Mouse (Mus musculus) layer of hippocampus, postnatal 36 days (tissue): Measurements from ENCODE around the gene Fam81a. TPM values are rescaled to one million over a fixed set of nuclear protein-coding genes. Genes with fewer than 3 reads are reported as not detected.

Experiments used
- DNase-seq, 2 experiments: peaks; one replicate each; pipeline ENCODE4 v3.0.0; 2022
- total RNA-seq, 2 experiments: library from RNA; stranded (reverse); gene quantifications; 2 replicates each; pipeline ENCODE4 v1.2.3; 2021

Gene Fam81a
- total RNA-seq, 2 experiments from 2014 or later: 91.2 to 97.8 TPM

DNA sequence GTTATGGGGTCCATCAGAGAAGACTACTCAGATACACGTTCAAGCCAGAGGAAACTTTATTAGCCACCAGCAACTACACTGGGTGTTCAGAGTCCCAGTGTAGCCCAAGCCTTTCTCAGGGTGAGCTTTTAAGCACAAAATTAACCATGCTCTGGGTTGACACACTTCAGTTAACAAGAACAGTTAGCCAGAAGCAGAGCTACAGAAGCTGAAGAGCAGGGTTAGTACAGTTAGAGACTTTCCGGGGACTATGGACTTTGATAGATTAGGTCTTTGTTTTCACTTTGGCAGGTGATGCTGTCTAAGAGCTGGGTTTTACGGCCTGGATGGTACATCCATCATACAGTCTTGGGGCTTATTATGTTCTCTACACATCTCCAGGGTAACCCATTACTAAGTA lies 89.6 kb downstream of the Fam81a start:
- DNase-seq: no peak

DNA sequence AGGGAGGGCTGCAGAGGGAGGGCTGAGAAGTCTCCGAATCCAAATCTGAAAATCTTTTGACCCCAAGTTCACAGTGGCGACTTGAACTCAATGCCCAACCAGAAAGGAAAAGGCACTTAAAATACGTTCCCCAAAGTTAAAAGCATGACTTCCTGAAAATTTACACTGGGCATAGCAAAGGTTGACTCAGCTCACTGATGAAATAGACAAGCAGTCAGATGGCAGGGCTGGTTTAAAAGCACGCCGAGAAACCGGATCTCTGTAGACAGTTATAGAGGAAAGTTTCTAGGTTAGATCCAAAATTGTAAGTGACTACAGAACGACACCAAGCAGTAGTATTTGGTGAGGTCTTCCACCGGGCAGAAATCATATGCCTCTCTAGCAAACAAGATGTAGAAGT lies 92.5 kb downstream of the Fam81a start:
- DNase-seq: no peak

DNA sequence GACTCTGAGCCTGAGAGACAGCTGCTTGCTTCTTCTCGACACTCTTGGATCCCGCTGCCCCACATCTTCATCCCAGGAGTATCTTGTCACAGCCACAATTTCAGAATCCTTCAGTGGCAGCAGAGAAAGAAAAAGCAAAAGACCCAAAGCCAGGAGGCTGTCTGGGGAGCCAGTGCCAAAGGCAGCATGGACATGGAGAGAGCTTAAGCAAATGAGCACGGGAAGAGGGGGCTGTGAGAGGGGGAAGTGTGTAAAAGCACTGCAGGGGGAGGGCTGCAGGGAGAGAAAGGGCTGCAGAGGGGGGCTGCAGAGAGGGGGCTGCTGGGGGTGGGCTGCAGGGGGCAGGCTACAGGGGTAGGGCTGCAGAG lies 93.0 kb downstream of the Fam81a start:
- DNase-seq: no peak

DNA sequence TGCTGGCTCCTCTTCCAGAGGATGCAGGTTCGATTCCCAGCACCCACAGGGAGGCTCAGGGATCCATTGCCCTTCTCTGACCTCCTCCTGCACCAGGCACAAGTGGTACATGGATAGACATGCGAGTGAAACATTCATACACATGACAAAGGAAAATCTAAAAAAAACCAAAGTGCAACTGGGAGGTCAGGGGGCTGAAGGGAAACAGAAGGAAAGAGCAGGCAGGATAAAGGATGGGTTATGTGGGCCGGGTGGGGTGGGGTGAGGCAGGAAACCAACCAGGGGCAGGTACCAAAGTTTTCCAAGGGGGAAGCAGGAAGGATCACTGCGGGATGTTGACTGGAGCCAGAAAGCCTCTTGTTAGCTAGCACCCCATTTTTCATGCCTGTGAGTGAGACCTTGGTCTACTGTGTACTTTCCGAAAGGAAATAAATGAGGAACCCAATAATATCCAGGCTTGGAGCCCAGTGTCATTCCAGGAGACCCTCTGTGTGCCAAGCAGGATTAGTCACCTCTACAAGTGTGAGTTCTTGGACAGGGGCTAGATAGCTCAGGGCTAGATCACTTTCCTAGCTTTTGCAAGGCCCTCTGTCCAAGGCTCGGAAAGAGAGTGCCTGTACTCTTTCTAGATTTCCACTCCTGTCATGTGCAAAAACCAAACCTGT lies 93.5 kb downstream of the Fam81a start:
- no peak for DNase-seq

DNA sequence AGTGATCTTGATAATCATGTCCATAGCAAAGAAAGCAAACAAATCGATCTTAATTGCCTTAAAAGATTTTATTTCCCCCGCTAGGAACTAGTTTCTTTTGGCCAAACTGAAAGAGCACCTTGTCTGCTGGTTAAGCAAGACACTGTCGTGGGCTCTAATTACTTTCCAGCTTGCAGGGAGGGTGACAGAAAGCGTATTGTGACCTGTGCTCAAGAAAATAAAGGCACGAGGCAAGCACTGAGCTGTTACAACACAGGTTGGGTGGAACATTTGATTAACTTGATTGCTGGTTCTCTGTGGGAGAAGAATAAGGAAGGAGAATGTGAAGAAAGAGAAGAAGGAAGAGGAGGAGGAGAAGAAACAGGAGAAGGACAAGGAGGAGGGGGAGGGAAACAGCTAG lies 94.1 kb downstream of the Fam81a start:
- DNase-seq: no peak

DNA sequence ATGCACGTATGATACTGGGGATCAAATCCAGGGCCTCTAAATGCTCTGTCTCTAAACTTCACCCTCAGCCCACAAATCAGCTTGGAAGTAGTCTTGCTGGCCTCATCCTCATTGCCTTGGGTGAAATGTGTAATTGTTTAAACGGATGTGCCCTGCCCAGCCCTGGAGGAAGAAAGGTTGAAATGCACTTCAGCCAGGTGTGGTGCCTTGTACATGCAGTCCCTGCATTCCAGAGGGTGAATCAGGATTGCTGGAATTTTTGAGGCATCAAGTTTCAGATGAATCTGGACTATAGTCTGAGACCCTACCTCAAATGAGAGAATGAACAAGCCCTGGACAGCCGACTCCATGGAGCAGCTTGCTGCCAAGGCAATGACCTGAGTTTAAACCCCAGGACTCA lies 94.5 kb downstream of the Fam81a start:
- DNase-seq: no peak

DNA sequence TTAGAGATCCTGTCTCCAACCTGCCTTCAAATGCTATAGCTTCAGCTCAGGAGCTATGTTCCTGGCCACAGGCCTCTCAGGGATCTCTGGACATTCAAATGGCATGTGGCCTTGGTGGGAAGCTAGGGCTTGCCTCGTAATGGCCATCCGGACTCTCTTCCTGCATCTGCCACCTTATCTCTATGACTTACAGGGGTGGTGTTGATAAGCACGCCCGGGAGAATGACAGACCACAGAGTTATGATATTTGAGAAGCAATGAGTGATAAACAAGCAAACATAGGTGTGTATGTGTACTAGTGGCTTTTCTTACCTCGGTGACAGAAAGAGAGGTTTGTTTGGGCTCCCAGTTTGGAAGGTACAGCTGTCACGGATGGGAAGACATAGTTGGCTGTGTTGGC lies 96.1 kb downstream of the Fam81a start:
- no peak for DNase-seq

DNA sequence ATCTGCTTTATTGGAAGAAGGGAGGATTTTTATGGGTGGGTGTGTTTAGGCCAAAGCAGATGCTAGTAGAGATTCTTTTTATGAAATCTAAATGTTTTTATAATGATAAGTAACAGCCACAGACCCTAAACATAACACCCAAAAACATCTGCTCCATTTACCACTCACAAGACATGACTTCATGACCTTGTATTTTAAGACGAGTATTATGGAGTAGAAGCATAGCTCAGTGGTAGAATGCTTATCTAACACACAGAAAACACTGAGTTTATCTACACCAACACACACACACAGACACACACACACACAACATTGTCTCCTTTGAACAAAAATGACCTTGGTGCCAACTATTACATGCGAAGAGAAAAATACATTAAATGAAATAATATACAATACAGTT lies 97.5 kb downstream of the Fam81a start:
- DNase-seq: no peak

DNA sequence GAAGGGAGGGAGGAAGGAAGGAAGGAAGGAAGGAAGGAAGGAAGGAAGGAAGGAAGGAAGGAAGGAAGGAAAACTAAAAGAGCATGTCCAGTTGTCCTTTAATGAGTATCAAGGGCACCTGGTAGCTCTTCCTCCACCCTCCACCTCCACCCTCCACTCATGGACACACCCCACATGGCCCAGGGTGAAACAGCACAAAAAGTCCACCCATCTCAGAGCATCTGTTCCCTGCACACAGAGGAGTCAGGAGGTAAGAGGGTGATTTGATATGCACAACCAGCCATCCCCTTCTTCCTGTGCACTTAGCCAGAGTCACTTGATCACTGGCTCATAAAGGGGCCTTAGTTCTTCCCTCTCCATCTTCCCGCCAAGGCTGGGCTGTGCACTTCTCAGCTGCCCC lies 99.4 kb downstream of the Fam81a start:
- DNase-seq: no peak

DNA sequence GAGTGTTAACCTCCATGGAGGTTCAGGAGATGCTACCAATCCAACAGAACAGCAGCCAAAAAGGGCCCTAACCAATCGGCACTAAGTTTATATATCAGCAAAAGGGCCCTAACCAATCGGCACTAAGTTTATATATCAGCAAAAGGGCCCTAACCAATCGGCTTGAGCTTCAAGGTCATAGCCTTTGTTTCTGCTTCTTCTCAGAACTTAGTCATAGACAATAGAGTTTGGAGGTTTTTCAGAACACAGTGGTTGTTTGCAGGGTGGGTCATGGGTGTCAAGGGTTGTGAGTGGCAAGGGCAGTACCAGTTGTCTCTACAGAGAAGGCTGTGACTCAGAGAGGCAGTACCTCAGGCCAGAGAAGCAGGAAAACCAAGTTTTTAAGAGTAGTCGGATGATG lies 100.2 kb downstream of the Fam81a start:
- no peak for DNase-seq

DNA sequence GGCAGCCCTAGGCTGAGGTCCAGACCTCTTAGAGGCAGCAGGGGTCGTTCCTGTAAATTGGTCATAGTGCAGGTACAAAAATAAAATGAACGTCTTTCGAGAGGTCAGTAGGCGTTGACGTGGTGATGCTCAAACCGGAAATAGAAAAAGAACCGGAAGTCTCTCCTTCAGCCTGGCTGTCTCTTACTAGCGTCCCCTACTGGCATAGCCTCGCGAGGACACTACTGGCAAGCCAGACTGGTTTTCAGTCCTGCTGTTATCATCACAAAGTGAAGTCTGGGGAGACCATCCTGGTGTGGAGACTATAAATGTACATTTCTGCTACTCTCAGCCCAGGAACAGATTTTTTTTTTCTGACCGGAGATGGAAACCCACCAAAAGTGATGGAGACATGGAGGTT lies 101.8 kb downstream of the Fam81a start:
- DNase-seq: no peak

DNA sequence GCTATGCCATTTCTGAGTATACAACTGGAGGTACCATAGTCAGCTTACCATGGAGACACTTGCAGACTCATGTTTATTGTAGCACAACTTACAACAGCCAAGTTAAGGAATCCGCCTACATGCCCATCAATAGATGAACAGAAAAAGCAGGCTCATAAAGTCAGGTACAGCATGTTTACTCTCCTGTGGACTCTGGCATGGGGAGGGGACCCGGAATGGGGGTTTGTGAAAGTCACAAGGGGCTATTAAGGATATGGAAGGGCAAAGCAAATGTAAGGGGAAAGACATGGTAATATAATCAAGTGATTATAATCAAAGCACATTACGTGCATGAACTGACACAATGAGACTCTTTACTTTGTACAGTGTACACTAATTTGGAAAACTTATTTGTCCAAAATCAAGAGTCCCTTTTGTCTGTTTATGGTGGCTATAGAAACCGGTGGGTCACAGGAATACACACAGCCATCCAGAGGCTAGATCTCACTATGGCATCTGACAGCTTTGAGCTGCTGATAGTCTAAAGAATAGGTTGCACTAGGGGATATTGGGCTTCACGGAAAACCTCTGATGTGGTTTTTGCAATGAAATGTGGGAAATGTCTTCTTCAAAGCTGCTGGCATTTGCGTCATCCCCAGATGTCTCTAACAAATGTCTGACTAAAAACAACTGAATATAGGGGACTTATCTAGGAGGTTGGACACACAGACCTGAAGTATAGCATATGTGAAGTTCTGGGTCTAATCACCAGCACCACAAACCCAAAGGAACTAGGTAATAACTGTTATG lies 102.6 kb downstream of the Fam81a start:
- DNase-seq: no peak

Other genes with a start within 250 kb of the Fam81a start
- gene Bnip2, start 153.1 kb downstream of the Fam81a start, total RNA-seq: 10 to 100 TPM; 41.2 to 43.4 TPM
- gene Gtf2a2, start 130.0 kb downstream of the Fam81a start, total RNA-seq: 10 to 100 TPM; 54.9 to 57.0 TPM
- not detected for gene Gcnt3, start 104.5 kb downstream of the Fam81a start, total RNA-seq
- gene Myo1e, start 64.8 kb upstream of the Fam81a start, total RNA-seq: 1 to 10 TPM; 8.0 to 8.1 TPM